Mouse (Mus musculus): ENCODE measurements around the gene Mipol1.

Gene Mipol1

GRCm38 (mm10) chr12:57515702-57516377 lies 285.6 kb downstream of the Mipol1 start:
- DNase-seq (ENCODE audit: low read depth, low spot score), result no peak

DNA sequence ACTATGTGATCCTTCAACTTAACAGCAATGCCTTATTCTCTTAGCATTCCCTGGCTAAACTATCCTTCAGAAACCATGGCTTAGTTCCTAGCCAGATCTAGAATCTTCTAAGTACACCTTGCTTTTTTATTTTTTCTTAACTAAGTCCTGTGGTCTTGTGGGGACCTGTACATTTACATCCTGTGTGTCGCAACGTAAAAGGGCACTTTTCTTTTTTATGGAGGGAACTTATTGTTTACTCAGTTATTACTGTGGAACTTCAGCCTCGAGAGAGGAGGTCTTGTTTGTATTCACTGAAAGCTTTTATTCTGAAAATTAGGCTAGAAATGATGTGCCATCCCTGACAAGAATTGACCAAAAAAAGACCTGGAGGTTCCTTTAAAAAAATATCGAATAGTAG lies 298.1 kb downstream of the Mipol1 start:
- DNase-seq (ENCODE audit: low read depth, low spot score), result no peak

GRCm38 (mm10) chr12:57530474-57530873 lies 300.2 kb downstream of the Mipol1 start:
- no peak for DNase-seq (ENCODE audit: low read depth, low spot score)

DNA sequence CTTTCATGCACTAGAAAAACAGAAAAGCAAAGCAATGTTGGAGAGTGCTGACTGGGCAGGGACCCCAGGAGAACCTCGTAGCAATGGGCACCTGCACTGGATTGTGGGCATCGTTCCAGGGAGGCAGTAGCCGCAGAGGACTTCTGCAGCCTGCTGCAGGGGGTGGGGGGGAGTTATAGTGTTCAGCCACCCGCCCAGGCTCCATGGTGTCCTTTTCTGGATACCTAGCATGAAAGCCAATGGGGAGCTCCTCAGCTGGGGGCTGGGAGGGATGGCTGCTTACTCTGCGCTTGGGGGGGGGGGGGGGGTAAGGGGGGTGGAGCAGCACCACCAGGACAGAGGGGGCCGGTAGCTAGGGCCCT lies 304.3 kb downstream of the Mipol1 start:
- no peak for DNase-seq (ENCODE audit: low read depth, low spot score)

- no peak for DNase-seq (ENCODE audit: low read depth, low spot score)
These were observed 304.8 kb downstream of the Mipol1 start for GRCm38 (mm10) chr12:57534879-57535611.

- DNase-seq (ENCODE audit: low read depth, low spot score), result no peak
These were observed 306.1 kb downstream of the Mipol1 start for GRCm38 (mm10) chr12:57536056-57536908.

DNA sequence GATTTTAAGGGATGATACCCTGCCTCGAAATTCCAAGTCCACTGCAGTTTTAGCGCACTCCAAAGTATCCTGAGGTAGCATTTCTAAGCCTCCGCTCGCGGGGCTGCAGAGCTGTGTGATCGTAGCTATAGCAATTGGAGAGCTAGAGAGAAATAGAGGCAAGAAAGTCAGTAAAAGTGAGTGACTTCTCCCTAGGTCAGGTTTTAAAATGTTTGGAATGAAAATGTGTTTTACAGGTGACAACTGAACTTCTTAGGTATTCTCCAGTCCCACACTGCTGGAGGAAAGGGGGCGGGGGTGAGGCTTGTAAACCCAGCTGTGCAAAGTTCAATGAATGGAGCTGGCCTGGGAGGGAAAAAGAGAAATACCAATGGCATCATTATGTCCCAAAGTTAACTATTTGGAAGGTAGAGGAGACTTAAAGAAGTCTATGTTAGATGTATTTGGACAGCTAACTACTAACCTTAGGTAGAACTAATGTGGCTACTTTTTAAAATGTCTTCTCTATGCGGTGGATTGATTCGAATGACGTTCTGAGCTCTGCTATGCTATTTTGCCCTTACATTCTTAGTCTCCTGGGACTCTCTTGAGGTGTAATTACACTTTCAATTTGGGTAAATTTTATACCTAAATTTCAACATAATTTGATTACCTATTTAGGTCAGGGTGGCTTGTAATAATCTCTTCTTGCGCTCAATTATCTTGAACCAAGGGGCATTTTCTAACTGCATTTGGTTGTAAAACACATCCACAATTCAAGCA lies 306.9 kb downstream of the Mipol1 start:
- no peak for DNase-seq (ENCODE audit: low read depth, low spot score)

DNA sequence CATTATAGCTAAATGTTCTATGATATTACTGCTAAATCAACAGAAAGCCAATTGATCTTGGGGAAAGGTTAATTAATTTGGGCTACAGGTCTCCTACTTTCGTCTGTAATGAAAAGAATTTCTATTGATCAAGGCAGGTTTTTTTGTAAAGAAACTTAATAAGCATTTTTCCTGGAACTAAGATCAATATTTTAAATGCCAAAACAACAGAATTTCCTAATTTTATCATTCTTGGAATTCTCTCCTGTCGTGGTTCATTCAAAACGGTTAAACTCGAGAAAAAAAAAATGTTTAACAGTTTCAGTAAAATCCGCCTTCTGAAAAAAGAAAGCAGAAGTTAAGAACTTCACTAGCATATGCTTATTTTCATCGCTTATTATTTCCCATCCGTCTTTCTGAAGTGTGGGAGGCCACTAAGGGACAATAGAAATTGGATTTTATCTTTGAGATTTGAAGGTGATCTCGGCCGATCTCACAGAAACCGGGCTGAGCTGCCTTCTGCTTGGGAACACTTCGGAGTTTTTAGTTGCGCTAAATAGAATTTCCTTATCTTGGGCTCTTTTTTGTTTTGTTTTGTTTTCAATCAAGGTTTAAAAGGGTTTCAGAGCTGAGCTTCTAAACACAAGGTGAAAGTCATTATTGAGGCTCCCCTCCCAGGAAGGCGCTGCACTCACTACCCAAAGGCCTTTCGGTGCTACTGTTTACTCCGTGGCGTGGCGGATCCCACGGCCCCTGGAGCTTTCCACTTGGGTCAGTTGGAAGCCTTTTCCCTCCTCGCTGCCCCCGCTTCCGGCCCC lies 307.8 kb downstream of the Mipol1 start:
- no peak for DNase-seq (ENCODE audit: low read depth, low spot score)

DNA sequence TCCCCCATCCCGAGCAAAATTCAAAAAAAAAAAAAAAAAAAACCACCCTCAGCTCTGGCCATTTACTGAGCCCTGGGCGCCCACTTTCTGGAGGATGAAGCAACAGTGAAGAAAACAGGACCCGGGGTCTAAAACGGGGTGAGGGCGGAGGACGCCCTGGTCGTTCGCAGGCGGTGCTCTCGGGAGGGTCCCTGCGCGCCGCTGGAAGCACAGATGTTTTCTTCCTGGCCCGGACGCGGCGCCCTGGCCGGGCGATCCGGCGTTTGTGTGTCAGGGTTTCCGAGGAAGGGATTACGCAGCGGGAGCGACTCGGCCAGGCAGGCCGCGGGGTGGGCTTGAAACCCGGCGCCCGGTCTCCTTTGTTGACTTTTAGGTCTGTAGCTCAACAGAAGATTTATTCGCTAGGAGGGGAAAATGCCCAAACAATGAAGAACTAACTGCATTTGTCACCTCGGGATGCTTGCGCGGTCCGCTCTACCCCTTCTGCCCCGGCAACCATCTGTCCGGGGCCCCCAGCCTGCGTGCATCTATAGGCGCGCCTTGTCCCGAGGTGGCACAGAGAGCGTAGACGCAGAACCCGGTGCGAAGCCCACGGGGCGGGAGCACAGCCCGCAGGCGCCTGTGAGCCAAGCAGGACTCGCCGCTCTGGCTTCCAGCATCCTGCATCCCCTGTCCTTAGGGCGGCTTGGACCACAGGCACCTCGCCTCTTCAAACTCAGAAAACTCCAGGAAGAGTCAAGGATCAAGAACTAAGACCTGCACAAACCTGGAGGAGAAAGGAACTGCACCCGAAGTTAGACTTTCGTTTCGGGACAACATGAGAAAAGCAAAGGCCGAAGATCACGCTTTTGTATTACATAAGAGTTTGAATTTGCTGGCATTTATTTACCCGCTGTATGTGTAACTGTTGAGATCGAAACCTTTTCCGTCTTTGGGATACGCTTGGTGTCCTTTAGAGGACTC lies 308.6 kb downstream of the Mipol1 start:
- no peak for DNase-seq (ENCODE audit: low read depth, low spot score)

- no peak for DNase-seq (ENCODE audit: low read depth, low spot score)
These were observed 309.3 kb downstream of the Mipol1 start for GRCm38 (mm10) chr12:57539551-57539985.

GRCm38 (mm10) chr12:57541118-57541517 lies 310.9 kb downstream of the Mipol1 start:
- DNase-seq (ENCODE audit: low read depth, low spot score), result no peak

- DNase-seq (ENCODE audit: low read depth, low spot score), result no peak
These were observed 311.9 kb downstream of the Mipol1 start for GRCm38 (mm10) chr12:57541931-57542745.

DNA sequence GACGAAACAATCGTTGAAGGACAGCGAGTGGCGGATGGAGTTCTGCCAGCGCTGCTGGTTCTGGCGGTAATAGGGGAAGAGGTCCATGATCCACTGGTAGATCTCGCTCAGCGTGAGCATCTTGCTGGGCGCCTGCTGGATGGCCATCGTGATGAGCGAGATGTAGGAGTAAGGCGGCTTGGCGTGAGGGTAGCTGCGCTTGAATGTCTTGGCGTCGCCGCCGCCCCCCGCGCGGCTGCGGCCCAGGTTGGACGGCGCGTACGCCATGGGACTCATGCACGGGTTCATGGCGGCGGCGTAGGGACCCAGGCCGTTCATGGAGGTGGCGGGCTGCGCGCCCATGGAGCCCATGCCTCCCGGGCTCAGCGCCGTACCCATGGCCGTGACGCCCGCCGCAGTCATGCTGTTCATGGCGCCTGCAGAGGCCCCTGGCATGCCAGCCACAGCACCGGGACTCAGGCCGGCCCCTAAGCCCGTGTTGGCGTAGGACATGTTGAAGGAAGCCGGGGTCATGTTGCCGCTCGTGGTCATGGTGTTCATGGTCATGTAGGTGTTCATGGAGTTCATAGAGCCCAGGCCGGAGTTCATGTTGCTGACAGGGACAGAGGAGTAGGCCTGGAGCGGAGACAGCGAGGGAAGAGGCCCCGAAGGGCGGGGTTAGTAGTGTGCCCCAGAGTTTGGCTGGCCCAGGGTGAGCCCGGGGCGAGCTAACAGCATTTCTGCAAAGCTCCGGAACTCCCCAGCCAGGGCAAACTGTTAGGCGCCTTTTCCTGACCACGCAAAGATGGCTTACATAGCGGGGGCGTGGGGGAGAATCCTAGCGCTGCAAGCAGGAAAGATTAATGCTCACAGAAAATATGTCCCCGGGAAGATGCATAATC lies 312.8 kb downstream of the Mipol1 start:
- no peak for DNase-seq (ENCODE audit: low read depth, low spot score)

GRCm38 (mm10) chr12:57543627-57543991 lies 313.4 kb downstream of the Mipol1 start:
- no peak for DNase-seq (ENCODE audit: low read depth, low spot score)

GRCm38 (mm10) chr12:57544641-57545370 lies 314.6 kb downstream of the Mipol1 start:
- DNase-seq (ENCODE audit: low read depth, low spot score), result peak; percentile 50

DNA sequence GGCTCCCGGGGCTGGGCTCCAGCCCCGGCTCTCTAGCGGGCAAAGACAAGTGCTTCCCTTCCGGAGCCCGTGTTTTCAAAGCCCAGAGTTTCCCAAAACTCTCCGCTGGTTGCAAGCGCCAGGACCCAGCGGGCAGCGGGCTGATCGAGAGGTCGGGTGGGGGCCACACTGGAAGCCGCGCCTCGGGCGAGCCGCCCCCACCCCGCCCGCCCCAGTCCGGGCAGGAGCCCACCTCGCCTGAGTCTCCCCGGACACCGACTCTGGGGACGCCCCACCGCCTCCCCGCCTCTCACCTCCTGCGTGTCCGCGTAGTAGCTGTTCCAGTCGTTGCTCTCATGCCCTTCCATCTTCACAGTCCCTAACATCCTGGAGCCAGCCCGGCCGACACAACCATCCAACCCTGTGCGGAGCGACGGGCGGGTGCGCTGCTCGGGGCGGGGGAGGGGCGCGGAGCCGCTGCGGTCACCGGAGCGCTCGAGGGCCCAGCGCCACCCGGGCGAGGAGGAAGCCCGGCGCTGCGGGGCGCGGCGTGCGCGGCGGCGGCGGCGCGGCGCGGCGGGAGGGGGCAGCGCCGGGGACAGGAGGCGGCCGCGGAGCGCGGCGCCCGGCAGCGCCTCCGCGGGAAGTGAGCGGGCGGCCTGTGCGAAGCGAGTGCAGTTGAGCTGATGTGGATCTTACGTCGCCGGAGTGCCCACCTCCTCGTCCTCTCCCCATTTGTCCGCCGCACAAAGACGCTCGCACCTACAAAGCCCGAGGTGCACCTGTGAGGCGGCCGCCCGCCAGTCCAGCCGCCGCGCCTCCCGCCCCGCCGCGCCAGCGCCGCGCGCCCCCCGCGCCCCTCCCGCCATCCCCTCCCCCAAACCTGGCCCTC lies 315.4 kb downstream of the Mipol1 start:
- no peak for DNase-seq (ENCODE audit: low read depth, low spot score)

Measured in 3T3-L1 (cell line).